Mouse (Mus musculus): ENCODE results near the gene Pla2g4b. TPM values are rescaled to one million over a fixed set of nuclear protein-coding genes. Genes with fewer than 3 reads are reported as not detected.
A peak's percentile ranks its signal among the peaks of the same experiment; 100 is the strongest.

Pla2g4b gene
- polyA plus RNA-seq, 1 experiment from 2014 or later: 3.8 TPM

DNA sequence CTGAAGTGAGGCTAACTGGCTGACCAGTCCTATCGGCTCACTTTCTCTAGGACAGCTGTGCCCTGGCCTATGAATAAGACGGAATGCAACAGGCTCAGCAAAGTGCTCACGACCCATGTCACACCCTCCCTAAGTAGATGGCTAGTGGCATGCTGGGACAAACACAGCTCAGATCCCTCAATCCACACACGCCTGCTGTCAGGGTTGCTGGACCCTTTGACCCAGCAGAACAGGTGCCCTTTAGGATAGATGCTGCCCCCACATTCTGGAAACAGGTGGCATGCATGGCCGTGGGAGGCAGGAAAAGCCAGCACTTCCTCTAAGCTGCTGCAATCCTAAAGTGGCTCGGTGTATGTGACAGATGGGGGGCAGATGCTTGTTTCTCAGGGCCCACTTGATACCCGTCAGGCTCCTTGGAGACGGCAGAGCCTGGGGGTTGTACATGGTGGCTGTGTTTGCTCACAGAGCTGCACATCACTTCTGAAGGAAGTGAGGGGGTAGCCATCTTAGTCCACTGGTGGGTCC, 36.3 kb downstream of the Pla2g4b start:
- 71% methylated on average over 8 of the region's 8 CpGs for WGBS

DNA sequence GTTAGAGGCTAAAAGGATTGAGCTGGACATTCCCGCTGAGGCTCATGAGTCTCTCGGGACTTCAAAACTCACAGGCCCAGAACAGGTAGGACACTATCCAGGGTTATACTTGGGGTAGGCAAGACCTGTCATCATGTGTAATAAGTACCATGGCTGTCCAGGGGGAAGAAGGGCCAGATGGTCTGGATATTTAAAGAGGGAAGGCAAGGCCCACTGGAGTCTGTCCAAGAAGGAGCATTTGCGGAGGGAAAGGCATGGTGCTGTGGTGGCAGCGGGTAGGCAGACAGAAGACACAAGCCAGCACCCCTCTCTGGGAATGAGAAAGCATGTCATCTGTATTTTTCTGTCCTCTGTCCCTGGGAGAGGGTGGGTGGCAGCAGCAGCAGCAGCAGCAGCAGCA, 40.9 kb downstream of the Pla2g4b start:
- WGBS: 86% methylated on average over 4 of the region's 4 CpGs
- no peak overlapping the region for H3K4me3 ChIP-seq
- no peak for ATAC-seq (ENCODE audit: low read depth)

More for the DNA sequence above, 36.3 kb downstream of the Pla2g4b start:
- H3K4me3 ChIP-seq: no peak overlapping the region
- H3K4me2 ChIP-seq: no peak overlapping the region
- ATAC-seq (ENCODE audit: low read depth): no peak
- H3K9me3 ChIP-seq: no peaks in the 10 kb centered on the region
- H3K9ac ChIP-seq: peak overlapping the region; percentile 32; the same call in 1 of the 2 replicates
- no peaks in the 10 kb centered on the region for H3K36me3 ChIP-seq
- 0 out of 2 replicates have a peak, but pooled peaks cover 5% of the 10 kb centered on the region for H3K4me1 ChIP-seq (replicated peaks)
- H3K27me3 ChIP-seq: peaks cover 6% of the 10 kb centered on the region; the same call in 1 of the 2 replicates
- no peak overlapping the region for H3K27ac ChIP-seq (replicated peaks)

DNA sequence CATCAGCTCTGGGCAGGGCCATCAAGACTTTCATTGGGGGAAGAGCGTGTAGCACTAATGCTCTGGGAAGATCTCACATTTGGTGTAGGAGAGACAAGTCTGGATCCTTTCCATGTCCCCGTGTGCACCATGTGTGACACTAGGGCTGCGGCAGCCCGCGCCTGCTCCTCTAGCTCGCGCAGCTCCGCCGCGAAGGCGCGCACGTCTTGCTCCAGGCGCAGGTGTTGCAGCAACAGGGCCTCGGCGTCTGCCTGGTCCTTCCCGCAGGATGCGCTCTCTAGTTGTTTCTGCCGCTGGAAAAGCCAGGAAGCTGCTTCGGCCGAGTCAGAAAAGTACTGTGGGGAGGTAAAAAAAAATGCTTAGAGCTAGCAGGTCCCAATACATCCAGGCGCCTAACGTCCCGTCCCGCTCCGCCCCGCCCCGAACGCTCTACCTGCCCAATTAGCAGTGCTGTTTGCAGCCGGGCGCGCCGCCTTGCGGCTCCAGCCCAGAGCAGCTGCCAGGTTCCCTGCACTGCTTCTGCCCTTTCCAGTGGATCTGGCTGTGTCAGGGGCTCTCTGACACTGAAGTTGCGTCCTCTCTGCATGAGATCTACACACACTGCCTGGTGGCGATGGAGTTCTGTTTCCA, 43.0 kb downstream of the Pla2g4b start:
- no peaks in the 10 kb centered on the region for H3K36me3 ChIP-seq
- H3K27ac ChIP-seq (replicated peaks): no peak overlapping the region
- H3K4me2 ChIP-seq: peak overlapping the region; percentile 61
- peak; percentile 76 for ATAC-seq (ENCODE audit: low read depth)
- peaks cover 36% of the 10 kb centered on the region for H3K27me3 ChIP-seq
- WGBS: 2% methylated on average over 36 of the region's 36 CpGs
- H3K9me3 ChIP-seq: no peaks in the 10 kb centered on the region
- H3K4me3 ChIP-seq: peak overlapping the region; percentile 39
- peaks cover 10% of the 10 kb centered on the region for H3K4me1 ChIP-seq (replicated peaks)
- H3K9ac ChIP-seq: peak overlapping the region; percentile 31; the same call in 1 of the 2 replicates

More for the DNA sequence above, 40.9 kb downstream of the Pla2g4b start:
- Histone ChIP-seq H3K4me1 (replicated peaks) (peaks cover 11% of the 10 kb centered on the region), H3K4me2 (no peak overlapping the region), H3K36me3 (no peaks in the 10 kb centered on the region), H3K9me3 (no peaks in the 10 kb centered on the region), H3K27me3 (peaks cover 36% of the 10 kb centered on the region), H3K27ac (replicated peaks) (no peak overlapping the region), H3K9ac (no peak overlapping the region)

DNA sequence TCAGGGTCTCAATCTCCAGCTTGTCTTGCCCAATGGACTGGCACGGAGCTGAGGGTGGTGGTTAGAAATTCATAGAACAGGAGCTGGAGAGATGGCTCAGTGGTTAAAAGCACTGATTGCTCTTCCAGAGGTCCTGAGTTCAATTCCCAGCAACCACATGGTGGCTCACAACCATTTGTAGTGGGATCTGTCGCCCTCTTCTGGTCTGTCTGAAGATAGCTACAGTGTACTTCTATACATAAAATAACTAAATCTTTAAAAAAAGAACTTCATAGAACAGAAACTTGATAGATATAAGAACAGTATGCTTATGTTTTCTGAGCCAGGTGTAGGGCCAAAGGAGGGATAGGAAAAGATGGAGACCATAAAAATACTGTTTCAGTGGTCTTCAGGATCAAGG, 49.2 kb downstream of the Pla2g4b start:
- Histone ChIP-seq H3K27ac (replicated peaks) (no peak overlapping the region), H3K4me1 (replicated peaks) (no peaks in the 10 kb centered on the region), H3K4me3 (no peak overlapping the region), H3K4me2 (no peak overlapping the region), H3K36me3 (no peaks in the 10 kb centered on the region), H3K9ac (no peak overlapping the region), H3K27me3 (peaks cover 2% of the 10 kb centered on the region), H3K9me3 (no peaks in the 10 kb centered on the region)
- no peak for ATAC-seq (ENCODE audit: low read depth)
- 62% methylated on average over 2 of the region's 2 CpGs for WGBS

DNA sequence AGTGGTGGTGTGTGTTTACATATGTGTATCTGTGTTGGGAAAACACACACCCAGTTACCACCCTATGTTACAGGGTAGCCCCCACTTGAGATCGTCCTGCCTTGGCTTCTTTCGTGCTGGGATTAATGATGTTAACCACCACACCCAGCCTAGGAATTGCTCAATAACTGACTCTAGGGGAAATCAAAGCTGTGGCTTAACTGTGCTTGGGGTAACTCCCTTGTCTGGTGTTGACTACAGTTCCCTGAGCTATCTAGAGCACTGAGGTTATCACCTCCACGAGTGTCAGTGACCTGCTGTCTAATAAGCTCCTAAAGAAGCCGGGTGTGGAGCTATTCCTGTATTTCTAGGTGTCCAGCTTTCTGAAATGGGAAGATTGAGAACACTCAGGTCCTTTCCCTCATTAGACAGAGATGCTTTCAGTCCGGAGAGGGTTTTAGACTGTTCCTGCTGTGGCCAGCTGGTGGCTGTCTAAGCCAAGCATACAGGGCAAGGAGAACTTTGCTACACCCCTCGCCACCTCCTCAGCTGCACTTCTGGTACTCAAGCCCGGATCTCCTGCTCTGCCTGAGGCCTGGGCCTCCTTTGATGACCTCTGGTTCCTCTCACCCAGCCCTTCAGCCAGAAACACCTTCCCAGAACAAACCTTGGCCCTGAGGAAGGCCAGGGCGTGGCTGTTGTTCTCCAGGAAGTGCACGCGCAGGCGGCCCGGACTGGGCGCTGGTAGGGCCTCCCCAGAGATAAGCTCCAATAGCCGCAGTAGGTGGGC, 51.6 kb downstream of the Pla2g4b start:
- no peak overlapping the region for H3K9ac ChIP-seq
- WGBS: 79% methylated on average over 14 of the region's 14 CpGs
- H3K9me3 ChIP-seq: no peaks in the 10 kb centered on the region
- no peak for ATAC-seq (ENCODE audit: low read depth)
- H3K4me3 ChIP-seq: no peak overlapping the region
- no peak overlapping the region for H3K27ac ChIP-seq (replicated peaks)
- no peaks in the 10 kb centered on the region for H3K4me1 ChIP-seq (replicated peaks)
- H3K36me3 ChIP-seq: no peaks in the 10 kb centered on the region
- no peaks in the 10 kb centered on the region for H3K27me3 ChIP-seq
- H3K4me2 ChIP-seq: no peak overlapping the region

DNA sequence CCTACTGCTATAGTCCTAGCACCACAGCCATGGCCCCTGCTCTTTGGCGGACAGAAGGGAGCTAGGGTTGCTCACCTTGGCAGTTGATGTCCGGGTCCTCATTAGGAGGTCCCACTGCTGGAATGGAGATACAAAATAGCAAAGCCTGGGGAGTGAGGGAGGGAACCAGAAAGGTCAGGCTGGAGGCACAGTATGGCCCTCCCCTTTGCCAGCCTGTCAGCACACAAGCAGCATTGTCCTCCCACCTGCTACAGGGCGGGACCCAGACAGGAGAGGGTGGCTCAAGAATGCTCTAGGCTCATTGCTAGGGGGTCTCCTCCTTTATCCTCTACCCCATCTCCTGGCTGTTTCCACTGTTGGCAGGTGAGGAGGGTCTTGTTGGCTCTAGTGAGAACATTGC, 52.8 kb downstream of the Pla2g4b start:
- no peaks in the 10 kb centered on the region for H3K27me3 ChIP-seq
- H3K4me2 ChIP-seq: no peak overlapping the region
- no peak overlapping the region for H3K9ac ChIP-seq
- H3K9me3 ChIP-seq: no peaks in the 10 kb centered on the region
- H3K27ac ChIP-seq (replicated peaks): no peak overlapping the region
- no peaks in the 10 kb centered on the region for H3K36me3 ChIP-seq
- no peak overlapping the region for H3K4me3 ChIP-seq
- H3K4me1 ChIP-seq (replicated peaks): no peaks in the 10 kb centered on the region
- ATAC-seq (ENCODE audit: low read depth): no peak
- WGBS: 93% methylated on average over 3 of the region's 3 CpGs

DNA sequence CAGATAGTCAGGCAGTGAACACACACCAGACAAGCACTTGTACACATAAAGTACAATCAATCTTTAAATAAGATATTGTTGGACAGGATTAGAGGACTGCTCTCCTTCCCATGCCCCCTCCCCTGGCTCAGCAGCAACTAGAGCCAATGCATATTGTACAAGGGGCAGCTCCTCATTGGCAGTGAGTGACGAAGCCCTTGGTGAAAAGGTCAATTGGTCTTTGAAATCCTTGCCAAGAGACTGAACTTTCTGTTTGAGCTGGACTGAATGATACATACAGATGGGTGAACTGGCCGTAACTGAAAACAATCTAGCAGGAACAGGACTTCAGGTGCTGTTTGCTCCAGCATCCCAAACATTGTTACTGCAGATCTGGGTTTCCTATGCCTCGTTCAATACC, 54.2 kb downstream of the Pla2g4b start:
- WGBS: 86% methylated on average over 3 of the region's 3 CpGs

DNA sequence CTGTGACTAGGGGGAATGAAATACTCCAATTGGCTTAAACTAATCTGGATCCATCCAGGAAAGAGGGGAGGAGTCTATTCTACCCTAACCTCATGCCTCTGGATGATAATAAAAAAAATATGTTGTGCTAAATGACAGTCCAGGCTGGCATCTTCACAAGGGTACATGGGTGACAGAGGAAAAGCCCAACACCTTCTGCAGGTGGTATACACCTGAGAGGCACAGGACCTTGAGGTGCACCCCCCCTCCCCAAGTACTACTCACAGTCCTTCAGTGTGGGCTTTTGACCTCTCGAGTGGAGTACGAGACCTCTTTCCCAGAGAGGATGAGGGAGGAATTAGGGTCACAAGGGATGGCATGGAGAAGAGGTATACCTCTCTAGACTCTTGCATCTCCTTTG, 54.7 kb downstream of the Pla2g4b start:
- ATAC-seq (ENCODE audit: low read depth): no peak
- Histone ChIP-seq H3K9me3 (no peaks in the 10 kb centered on the region), H3K4me1 (replicated peaks) (no peaks in the 10 kb centered on the region), H3K4me3 (no peak overlapping the region), H3K27me3 (no peaks in the 10 kb centered on the region), H3K4me2 (no peak overlapping the region), H3K36me3 (no peaks in the 10 kb centered on the region), H3K27ac (replicated peaks) (no peak overlapping the region), H3K9ac (no peak overlapping the region)
- WGBS: 88% methylated on average over 2 of the region's 2 CpGs

More for the DNA sequence above, 54.2 kb downstream of the Pla2g4b start:
- no peaks in the 10 kb centered on the region for H3K27me3 ChIP-seq
- H3K4me1 ChIP-seq (replicated peaks): no peaks in the 10 kb centered on the region
- H3K27ac ChIP-seq (replicated peaks): no peak overlapping the region
- H3K4me2 ChIP-seq: no peak overlapping the region
- no peaks in the 10 kb centered on the region for H3K9me3 ChIP-seq
- no peak overlapping the region for H3K4me3 ChIP-seq
- H3K36me3 ChIP-seq: no peaks in the 10 kb centered on the region
- no peak for ATAC-seq (ENCODE audit: low read depth)
- H3K9ac ChIP-seq: no peak overlapping the region

DNA sequence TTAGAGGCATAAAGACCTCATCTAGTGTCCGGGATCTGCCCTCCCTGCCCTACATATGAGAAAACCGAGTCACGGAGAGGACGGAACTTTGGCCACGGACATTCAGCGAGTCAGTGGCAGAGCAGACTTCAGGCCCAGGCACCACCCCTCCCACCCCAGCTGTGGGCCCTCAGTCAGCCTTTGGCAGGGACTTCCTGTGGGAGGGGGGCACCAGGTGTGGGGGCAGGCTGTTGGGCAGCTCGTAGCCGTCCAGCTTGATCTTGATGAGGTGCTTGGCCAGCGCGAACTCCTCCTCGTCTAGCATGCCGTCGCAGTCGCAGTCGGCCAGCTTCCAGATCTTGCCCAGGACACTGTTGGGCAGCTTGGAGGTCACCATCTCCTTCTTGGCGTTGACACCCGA, 57.8 kb downstream of the Pla2g4b start:
- Histone ChIP-seq H3K27me3 (no peaks in the 10 kb centered on the region), H3K4me2 (no peak overlapping the region), H3K36me3 (no peaks in the 10 kb centered on the region), H3K4me1 (replicated peaks) (no peaks in the 10 kb centered on the region), H3K4me3 (no peak overlapping the region), H3K27ac (replicated peaks) (no peak overlapping the region), H3K9ac (no peak overlapping the region), H3K9me3 (no peaks in the 10 kb centered on the region)
- no peak for ATAC-seq (ENCODE audit: low read depth)
- WGBS: 95% methylated on average over 17 of the region's 17 CpGs

Small RNAs within 50 kb of the gene (microRNA-seq; reads per million reads assigned to microRNA genes)
- not detected for gene Mir7665

Other genes with a start within 250 kb of the Pla2g4b start
- gene Rpap1, start 245.9 kb upstream of the Pla2g4b start, polyA plus RNA-seq (2015; fragmentation: Nextera tagmentation; extraction: Ambion mirVana): 18.6 and 21.0 TPM in 2 replicates
- gene Tyro3, start 235.7 kb upstream of the Pla2g4b start, polyA plus RNA-seq (2015; fragmentation: Nextera tagmentation; extraction: Ambion mirVana): 16.2 and 19.2 TPM in 2 replicates
- gene Mga, start 136.2 kb upstream of the Pla2g4b start, polyA plus RNA-seq (2015; fragmentation: Nextera tagmentation; extraction: Ambion mirVana): 25.9 and 27.8 TPM in 2 replicates
- gene Mapkbp1, start 60.7 kb upstream of the Pla2g4b start, polyA plus RNA-seq (2015; fragmentation: Nextera tagmentation; extraction: Ambion mirVana): 4.5 and 5.8 TPM in 2 replicates
- 19.8 and 24.8 TPM in 2 replicates for gene Jmjd7, start 5.9 kb upstream of the Pla2g4b start, polyA plus RNA-seq (2015; fragmentation: Nextera tagmentation; extraction: Ambion mirVana)
- gene Gm28042, start 5.9 kb upstream of the Pla2g4b start, polyA plus RNA-seq (2015; fragmentation: Nextera tagmentation; extraction: Ambion mirVana): 6.9 and 11.1 TPM in 2 replicates
- gene Ehd4, start 121.2 kb downstream of the Pla2g4b start, polyA plus RNA-seq (2015; fragmentation: Nextera tagmentation; extraction: Ambion mirVana): 15.1 and 15.7 TPM in 2 replicates
- 1.1 and 1.3 TPM in 2 replicates for gene Pla2g4e, start 211.9 kb downstream of the Pla2g4b start, polyA plus RNA-seq (2015; fragmentation: Nextera tagmentation; extraction: Ambion mirVana)